Mouse (Mus musculus): ENCODE results near the gene Gipc3. TPM values are rescaled to one million over a fixed set of nuclear protein-coding genes. Genes with fewer than 3 reads are reported as not detected.

Gipc3 gene
- polyA plus RNA-seq, 3 experiments from 2014 or later: 0.12 TPM; not detected in 2

- ATAC-seq: peak; percentile 85
Measured at GRCm38 (mm10) chr10:81320550-81321347, 22.3 kb downstream of the Gipc3 start, which contains the start of gene Cactin. Gene Cactin (plus strand): TSS chr10:81321103.

- no peak for ATAC-seq
Measured at GRCm38 (mm10) chr10:81319741-81320549, 23.1 kb downstream of the Gipc3 start.

DNA sequence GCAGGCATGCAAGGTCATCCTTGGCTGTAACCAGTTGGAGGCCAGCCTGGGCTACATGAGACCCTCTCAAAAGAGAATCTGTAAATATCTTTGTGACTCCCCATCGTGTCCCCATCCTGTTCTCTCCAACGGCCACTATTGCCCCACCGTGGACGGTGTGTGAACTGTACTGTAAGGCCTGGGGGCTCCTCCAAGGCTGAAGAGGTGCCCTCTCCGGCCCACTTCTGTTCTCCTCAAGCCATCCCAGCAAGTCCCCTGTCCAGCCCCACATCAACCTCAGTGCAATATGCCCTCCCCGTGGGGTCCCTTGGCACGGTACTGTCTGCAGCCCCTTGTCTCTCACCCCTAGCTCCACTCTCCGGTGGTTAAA, 23.8 kb downstream of the Gipc3 start:
- no peak for ATAC-seq

DNA sequence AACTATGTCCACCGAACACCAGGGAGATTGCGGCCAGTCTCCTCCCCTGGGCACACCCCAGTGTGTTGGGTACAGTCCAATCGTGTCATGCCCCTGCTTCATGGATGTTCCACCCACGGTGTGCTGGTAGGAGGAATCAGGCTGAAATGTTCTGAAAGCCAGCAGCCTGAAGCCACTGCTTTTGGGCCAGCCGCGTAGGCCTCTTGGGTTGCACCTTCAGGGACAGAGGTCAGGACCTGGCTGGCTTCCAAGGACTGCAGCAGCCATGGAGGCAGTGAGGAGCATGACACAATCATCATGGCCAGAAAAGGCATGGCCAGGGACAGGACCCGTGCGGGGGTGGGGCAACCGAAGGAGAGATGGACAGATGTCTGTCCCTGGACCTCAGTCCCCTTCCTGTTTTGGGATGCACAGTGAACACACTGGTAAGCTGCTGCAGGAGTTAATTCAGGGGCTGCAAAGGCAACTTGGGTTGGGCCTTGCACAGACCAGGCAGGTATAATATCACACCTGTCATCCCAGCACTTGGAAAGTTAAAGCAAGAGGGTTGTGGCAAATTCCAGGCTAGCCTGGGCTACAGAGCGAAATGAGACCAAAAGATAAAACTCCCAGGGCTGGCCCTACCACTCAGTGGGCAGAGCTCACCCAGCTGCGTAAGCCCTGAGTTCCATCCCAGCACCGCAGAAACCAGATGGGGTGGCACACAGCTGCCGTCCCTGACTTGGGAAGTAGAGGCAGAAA, 24.3 kb downstream of the Gipc3 start:
- no peak for ATAC-seq

DNA sequence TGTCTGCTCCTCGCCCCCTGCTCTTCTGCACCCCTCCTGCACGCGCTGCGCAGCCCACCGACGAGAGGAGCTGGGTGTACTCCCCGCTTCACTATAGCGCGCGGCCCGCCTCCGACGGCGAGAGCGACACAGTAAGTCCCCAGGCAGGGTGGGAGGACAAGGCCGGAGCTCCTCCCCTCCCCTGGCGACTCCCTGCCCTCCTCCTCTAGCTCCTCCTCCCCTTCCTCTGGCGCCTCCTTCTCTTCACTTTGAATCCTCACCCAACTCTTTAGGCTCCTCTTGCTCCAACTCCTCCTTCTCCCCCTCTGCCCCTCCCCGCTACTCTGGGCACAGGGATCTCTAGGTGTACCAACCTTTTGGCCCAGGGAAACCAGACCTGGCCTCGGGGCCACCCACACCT, 25.8 kb downstream of the Gipc3 start:
- no peak for ATAC-seq

- no peak for ATAC-seq
Measured at GRCm38 (mm10) chr10:81316338-81317060, 26.6 kb downstream of the Gipc3 start.

DNA sequence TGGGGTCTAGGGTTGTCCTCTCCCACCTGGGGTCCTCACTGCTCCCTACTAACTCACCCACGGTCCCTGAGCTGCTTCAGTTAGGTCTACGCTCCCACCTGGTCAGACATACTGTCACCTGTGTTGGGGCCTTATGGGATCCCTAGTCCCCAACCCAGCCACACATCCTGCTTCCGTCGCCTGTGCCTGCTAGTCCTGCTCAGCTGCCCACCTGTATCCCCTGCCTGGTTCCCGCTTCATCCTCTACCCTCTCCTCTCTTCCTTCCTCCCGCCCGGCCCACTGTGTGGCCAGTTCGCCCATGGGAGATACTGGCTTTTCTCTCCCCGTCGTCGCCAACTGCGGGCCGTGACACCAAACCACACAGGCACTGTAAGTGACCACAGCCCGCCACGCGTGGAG, 27.5 kb downstream of the Gipc3 start:
- ATAC-seq: no peak

DNA sequence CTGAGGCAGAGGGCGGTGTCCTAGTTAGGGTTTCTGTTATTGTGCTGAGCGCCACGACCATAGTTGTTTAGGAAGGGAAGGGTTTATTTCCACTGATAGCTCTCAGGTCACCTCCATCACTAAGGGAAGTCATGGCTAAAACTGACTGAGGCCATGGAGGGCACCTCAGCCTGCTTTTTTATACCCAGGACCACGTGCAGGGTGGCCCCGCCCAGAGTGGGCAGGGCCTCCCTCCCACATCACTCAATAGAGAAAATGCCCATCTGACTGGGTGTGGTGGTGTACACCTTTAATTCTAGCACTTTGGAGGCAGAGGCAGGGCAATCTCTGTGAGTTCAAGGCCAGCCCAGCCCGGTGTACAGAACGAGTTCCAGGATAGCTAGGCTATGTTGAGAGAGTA, 28.9 kb downstream of the Gipc3 start:
- ATAC-seq: no peak

DNA sequence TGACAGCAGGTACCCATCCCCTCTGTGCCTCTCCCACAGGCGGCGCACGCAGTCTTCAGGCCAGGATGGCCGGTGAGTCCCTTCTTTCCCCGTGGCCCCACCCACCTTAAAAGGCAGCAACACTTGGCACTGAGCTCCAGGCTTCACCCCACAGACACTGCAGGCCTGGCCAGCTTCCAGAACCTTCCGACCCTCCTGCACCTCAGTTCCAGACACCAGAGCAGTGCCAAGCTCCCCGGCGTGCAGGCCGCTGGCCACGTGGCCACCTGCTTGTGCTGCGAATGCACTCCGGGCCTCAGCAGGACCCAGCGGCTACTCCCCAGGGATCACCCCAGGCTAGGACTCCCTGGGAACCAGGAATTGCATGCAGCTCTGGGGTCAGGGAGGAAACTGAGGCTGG, 29.5 kb downstream of the Gipc3 start:
- ATAC-seq: no peak

DNA sequence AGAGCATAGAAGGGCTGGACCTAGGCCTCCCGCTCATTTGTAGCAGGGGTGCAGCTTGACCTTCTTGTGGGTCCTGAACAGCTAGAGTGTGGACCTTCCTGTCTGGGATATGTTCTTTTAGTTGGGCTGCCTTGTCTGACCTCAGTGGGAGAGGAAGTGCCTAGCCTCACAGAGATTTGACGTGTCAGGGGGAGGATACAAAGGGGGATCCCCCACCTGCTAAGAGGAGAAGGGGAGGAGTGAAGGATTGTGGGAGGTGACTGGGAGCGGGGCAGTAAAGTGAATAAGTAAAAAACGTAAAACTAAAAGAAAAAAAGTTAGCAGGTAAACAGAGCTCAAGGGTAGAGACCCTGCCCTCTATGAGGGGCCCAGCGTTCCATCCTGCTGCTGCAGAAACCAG, 33.5 kb downstream of the Gipc3 start:
- peak; percentile 92 for ATAC-seq

DNA sequence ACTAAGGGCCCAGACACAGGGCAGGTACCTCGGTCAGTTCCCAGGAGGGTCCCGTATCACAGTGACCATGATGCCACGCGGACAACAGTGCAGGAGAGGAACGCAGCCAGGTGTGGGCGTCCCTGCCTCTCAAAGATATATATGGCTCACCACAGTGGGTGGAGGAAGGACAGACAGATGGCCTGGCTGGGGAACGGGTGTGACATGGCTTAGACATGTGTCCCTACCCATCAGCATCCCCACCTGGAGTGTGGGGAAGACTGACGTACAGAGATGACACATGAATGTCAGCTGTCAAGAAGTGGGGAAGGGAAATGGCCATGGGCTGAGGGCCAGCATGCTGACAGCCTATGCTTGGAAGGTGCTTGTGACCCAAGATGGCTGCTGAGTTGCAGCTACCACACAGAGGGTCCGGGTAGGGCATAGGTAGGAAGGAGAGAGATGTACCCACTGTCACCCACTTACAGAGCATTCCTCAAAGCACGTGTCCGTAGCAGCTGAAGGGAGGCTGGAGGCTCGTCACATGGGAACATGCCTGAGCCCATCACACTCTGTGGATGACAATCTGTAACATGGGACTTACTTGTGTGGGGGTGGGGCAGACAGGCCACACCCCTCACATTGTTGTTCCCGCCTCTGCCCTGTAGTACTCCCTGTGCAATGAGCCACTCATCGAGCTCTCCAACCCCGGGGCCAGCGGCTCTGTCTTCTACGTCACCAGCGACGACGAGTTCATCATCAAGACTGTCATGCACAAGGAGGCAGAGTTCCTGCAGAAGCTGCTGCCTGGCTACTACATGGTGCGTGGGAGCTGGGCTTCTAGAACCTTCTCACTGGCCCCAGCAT, 36.0 kb downstream of the Gipc3 start:
- ATAC-seq: no peak

DNA sequence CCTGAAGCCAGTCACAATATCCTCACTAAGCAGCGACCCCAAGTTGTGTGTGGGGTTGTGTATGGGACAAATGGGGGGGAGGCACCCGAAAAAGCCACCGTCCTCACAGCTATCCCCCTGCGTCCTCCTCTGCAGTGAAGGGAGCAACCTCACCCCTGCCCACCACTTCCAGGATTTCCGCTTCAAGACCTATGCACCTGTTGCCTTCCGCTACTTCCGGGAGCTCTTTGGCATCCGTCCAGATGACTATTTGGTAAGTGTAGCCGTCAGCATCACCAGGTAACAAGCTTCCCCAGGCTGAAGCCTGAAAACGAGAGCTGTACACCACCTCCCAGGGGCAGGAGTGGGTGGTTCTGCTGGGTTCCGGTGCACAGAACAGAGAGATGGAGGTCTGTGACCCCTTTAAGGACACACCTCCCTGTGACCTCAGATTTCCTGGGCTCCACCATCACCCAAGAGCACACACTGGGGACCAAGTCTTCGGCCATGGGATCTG, 36.8 kb downstream of the Gipc3 start:
- ATAC-seq: no peak

GRCm38 (mm10) chr10:81305663-81306062, 37.4 kb downstream of the Gipc3 start:
- no peak for ATAC-seq

DNA sequence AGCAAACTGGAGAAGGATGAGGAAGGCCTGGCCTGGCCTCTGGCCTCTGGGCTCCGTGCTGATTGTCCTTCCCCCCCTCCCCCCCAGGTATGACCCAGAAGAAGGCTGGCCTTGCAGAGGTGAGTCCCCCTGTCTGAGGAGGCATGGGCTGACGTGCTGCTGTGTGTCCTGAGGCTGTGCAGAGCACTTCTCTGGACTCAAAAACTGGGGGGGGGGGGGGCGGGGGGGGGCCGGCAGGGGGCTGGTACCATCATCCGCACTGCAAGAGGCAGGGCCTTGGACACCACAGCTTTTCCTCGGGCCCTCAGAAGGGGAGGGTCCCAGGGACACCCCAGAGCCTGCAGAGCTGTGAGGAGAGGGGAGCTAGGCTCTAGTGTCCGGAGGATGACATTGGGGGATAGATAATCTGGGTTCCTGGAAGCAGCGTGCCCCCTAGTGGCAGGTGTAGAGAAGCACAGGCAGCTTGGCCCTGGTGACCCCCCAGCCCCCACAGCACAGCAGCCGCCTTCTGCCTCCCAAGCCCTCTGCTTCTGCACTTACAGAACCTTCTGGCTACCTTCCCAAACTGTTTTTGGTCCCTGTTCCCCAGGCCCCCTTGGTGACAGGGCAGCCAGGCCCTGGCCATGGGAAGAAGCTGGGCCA, 38.3 kb downstream of the Gipc3 start:
- ATAC-seq: peak; percentile 36

GRCm38 (mm10) chr10:81303761-81304160, 39.3 kb downstream of the Gipc3 start:
- peak; percentile 66 for ATAC-seq

GRCm38 (mm10) chr10:81303258-81303657, 39.8 kb downstream of the Gipc3 start:
- peak; percentile 20 for ATAC-seq

- no peak for ATAC-seq
Measured at GRCm38 (mm10) chr10:81302781-81303218, 40.3 kb downstream of the Gipc3 start.

GRCm38 (mm10) chr10:81302288-81302687, 40.8 kb downstream of the Gipc3 start:
- no peak for ATAC-seq

DNA sequence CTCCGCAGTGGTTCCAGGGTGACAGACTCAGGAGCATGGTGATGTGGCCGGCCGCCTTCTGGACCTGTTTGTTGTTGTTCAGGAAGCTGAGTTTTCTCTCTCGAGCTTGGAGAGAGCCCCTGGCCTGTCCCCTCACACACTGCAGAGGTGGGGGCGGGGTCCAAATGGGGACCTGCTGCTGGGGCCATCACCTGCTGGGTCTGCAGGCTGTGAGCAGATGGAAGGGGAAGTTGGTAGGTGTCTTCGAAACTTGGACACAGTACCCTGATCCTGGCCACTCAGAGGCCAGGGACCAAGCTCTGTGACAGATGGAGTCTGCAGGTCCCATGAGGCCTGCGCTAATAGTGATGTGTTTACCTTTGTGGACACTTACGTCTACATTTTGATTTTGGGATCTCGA, 41.7 kb downstream of the Gipc3 start:
- no peak for ATAC-seq

- ATAC-seq: no peak
Measured at GRCm38 (mm10) chr10:81300352-81300907, 42.6 kb downstream of the Gipc3 start.
